Mouse (Mus musculus): Measurements from ENCODE around the gene Hs6st1. TPM values are rescaled to one million over a fixed set of nuclear protein-coding genes. Genes with fewer than 3 reads are reported as not detected.

Hs6st1 gene
- polyA plus RNA-seq, 1 experiment from 2014 or later: 15.0 TPM

GRCm38 (mm10) chr1:36093741-36094140 is 25.5 kb downstream of the Hs6st1 start:
- Histone ChIP-seq H3K4me1 (replicated peaks; ENCODE audit: control insufficient read depth, insufficient read depth, low read length) (peaks cover 55% of the 10 kb centered on the region), H3K4me2 (no peak overlapping the region), H3K27me3 (replicated peaks; ENCODE audit: control insufficient read depth, insufficient read depth, low read length) (no peaks in the 10 kb centered on the region), H3K36me3 (ENCODE audit: control insufficient read depth, insufficient read depth, low read length) (peaks cover 20% of the 10 kb centered on the region), H3K4me3 (ENCODE audit: low read depth, low read length) (no peak overlapping the region), H3K27ac (ENCODE audit: low read depth, low read length) (peak overlapping the region; percentile 26), H3K9ac (ENCODE audit: low read depth, low read length) (no peak overlapping the region), H3K9me3 (ENCODE audit: control insufficient read depth, low read length) (no peaks in the 10 kb centered on the region)
- no peak for DNase-seq (ENCODE audit: low spot score)
- over 99% methylated on average over 8 of the region's 8 CpGs for WGBS
- no peak for ATAC-seq (replicated peaks; ENCODE audit: low FRiP score)

- 65% methylated on average over 12 of the region's 12 CpGs for whole genome bisulfite sequencing
- H3K9ac ChIP-seq (ENCODE audit: low read depth, low read length): peak overlapping the region; percentile 51
Measured at GRCm38 (mm10) chr1:36095423-36096272, 27.4 kb downstream of the Hs6st1 start.

GRCm38 (mm10) chr1:36098432-36098831 is 30.2 kb downstream of the Hs6st1 start:
- H3K4me3 ChIP-seq (ENCODE audit: low read depth, low read length): no peak overlapping the region
- H3K4me2 ChIP-seq: no peak overlapping the region
- H3K27ac ChIP-seq (ENCODE audit: low read depth, low read length): no peak overlapping the region
- no peaks in the 10 kb centered on the region for H3K9me3 ChIP-seq (ENCODE audit: control insufficient read depth, low read length)
- H3K27me3 ChIP-seq (replicated peaks; ENCODE audit: control insufficient read depth, insufficient read depth, low read length): no peaks in the 10 kb centered on the region
- peaks cover 25% of the 10 kb centered on the region for H3K36me3 ChIP-seq (ENCODE audit: control insufficient read depth, insufficient read depth, low read length)
- 85% methylated on average over 4 of the region's 4 CpGs for WGBS
- no peak overlapping the region for H3K9ac ChIP-seq (ENCODE audit: low read depth, low read length)
- DNase-seq (ENCODE audit: low spot score): no peak
- no peak for ATAC-seq (replicated peaks; ENCODE audit: low FRiP score)
- H3K4me1 ChIP-seq (replicated peaks; ENCODE audit: control insufficient read depth, insufficient read depth, low read length): peaks cover 28% of the 10 kb centered on the region

More at GRCm38 (mm10) chr1:36095423-36096272, 27.4 kb downstream of the Hs6st1 start:
- peak overlapping the region; percentile 24 for H3K4me2 ChIP-seq
- peak overlapping the region; percentile 60 for H3K27ac ChIP-seq (ENCODE audit: low read depth, low read length)
- H3K4me3 ChIP-seq (ENCODE audit: low read depth, low read length): 0 out of 2 replicates have a peak overlapping the region, but pooled peaks have one; percentile 3
- peaks cover 43% of the 10 kb centered on the region for H3K4me1 ChIP-seq (replicated peaks; ENCODE audit: control insufficient read depth, insufficient read depth, low read length)
- no peaks in the 10 kb centered on the region for H3K9me3 ChIP-seq (ENCODE audit: control insufficient read depth, low read length)
- no peaks in the 10 kb centered on the region for H3K27me3 ChIP-seq (replicated peaks; ENCODE audit: control insufficient read depth, insufficient read depth, low read length)
- no peak for DNase-seq (ENCODE audit: low spot score)
- ATAC-seq (replicated peaks; ENCODE audit: low FRiP score): peak; percentile 81
- H3K36me3 ChIP-seq (ENCODE audit: control insufficient read depth, insufficient read depth, low read length): peaks cover 20% of the 10 kb centered on the region

GRCm38 (mm10) chr1:36100371-36100770 is 32.2 kb downstream of the Hs6st1 start:
- H3K9me3 ChIP-seq (ENCODE audit: control insufficient read depth, low read length): no peaks in the 10 kb centered on the region
- peaks cover 18% of the 10 kb centered on the region for H3K4me1 ChIP-seq (replicated peaks; ENCODE audit: control insufficient read depth, insufficient read depth, low read length)
- ATAC-seq (replicated peaks; ENCODE audit: low FRiP score): no peak
- H3K27me3 ChIP-seq (replicated peaks; ENCODE audit: control insufficient read depth, insufficient read depth, low read length): no peaks in the 10 kb centered on the region
- no peak overlapping the region for H3K4me3 ChIP-seq (ENCODE audit: low read depth, low read length)
- no peak overlapping the region for H3K4me2 ChIP-seq
- H3K9ac ChIP-seq (ENCODE audit: low read depth, low read length): no peak overlapping the region
- peaks cover 28% of the 10 kb centered on the region for H3K36me3 ChIP-seq (ENCODE audit: control insufficient read depth, insufficient read depth, low read length)
- WGBS: 72% methylated on average over 3 of the region's 3 CpGs
- H3K27ac ChIP-seq (ENCODE audit: low read depth, low read length): no peak overlapping the region
- no peak for DNase-seq (ENCODE audit: low spot score)

GRCm38 (mm10) chr1:36105917-36106706 is 37.9 kb downstream of the Hs6st1 start:
- Histone ChIP-seq H3K27ac (ENCODE audit: low read depth, low read length) (no peak overlapping the region; the same call in 1 of the 2 replicates), H3K36me3 (ENCODE audit: control insufficient read depth, insufficient read depth, low read length) (peaks cover 32% of the 10 kb centered on the region), H3K9me3 (ENCODE audit: control insufficient read depth, low read length) (no peaks in the 10 kb centered on the region), H3K4me1 (replicated peaks; ENCODE audit: control insufficient read depth, insufficient read depth, low read length) (no peaks in the 10 kb centered on the region), H3K4me2 (no peak overlapping the region), H3K4me3 (ENCODE audit: low read depth, low read length) (no peak overlapping the region), H3K27me3 (replicated peaks; ENCODE audit: control insufficient read depth, insufficient read depth, low read length) (no peaks in the 10 kb centered on the region), H3K9ac (ENCODE audit: low read depth, low read length) (no peak overlapping the region)
- DNase-seq (ENCODE audit: low spot score) (no peak), ATAC-seq (replicated peaks; ENCODE audit: low FRiP score) (no peak)
- 85% methylated on average over 11 of the region's 11 CpGs for WGBS

- Histone ChIP-seq H3K9me3 (ENCODE audit: control insufficient read depth, low read length) (no peaks in the 10 kb centered on the region), H3K4me2 (no peak overlapping the region), H3K27ac (ENCODE audit: low read depth, low read length) (no peak overlapping the region), H3K4me3 (ENCODE audit: low read depth, low read length) (no peak overlapping the region), H3K4me1 (replicated peaks; ENCODE audit: control insufficient read depth, insufficient read depth, low read length) (no peaks in the 10 kb centered on the region), H3K9ac (ENCODE audit: low read depth, low read length) (no peak overlapping the region), H3K36me3 (ENCODE audit: control insufficient read depth, insufficient read depth, low read length) (peaks cover 12% of the 10 kb centered on the region), H3K27me3 (replicated peaks; ENCODE audit: control insufficient read depth, insufficient read depth, low read length) (no peaks in the 10 kb centered on the region)
- ATAC-seq (replicated peaks; ENCODE audit: low FRiP score) (no peak), DNase-seq (ENCODE audit: low spot score) (no peak)
- 81% methylated on average over 4 of the region's 4 CpGs for whole genome bisulfite sequencing
Measured at GRCm38 (mm10) chr1:36109987-36110386, 41.8 kb downstream of the Hs6st1 start.

- no peak for ATAC-seq (replicated peaks; ENCODE audit: low FRiP score)
- Histone ChIP-seq H3K27me3 (replicated peaks; ENCODE audit: control insufficient read depth, insufficient read depth, low read length) (no peaks in the 10 kb centered on the region), H3K4me3 (ENCODE audit: low read depth, low read length) (no peak overlapping the region), H3K36me3 (ENCODE audit: control insufficient read depth, insufficient read depth, low read length) (no peaks in the 10 kb centered on the region), H3K27ac (ENCODE audit: low read depth, low read length) (no peak overlapping the region), H3K4me1 (replicated peaks; ENCODE audit: control insufficient read depth, insufficient read depth, low read length) (0 out of 2 replicates have a peak, but pooled peaks cover 3% of the 10 kb centered on the region), H3K9me3 (ENCODE audit: control insufficient read depth, low read length) (no peaks in the 10 kb centered on the region), H3K9ac (ENCODE audit: low read depth, low read length) (no peak overlapping the region), H3K4me2 (no peak overlapping the region)
- 80% methylated on average over 3 of the region's 3 CpGs for WGBS
- no peak for DNase-seq (ENCODE audit: low spot score)
Measured at GRCm38 (mm10) chr1:36112665-36113064, 44.5 kb downstream of the Hs6st1 start.

- Histone ChIP-seq H3K27me3 (replicated peaks; ENCODE audit: control insufficient read depth, insufficient read depth, low read length) (no peaks in the 10 kb centered on the region), H3K4me3 (ENCODE audit: low read depth, low read length) (no peak overlapping the region), H3K4me2 (no peak overlapping the region), H3K27ac (ENCODE audit: low read depth, low read length) (no peak overlapping the region), H3K9ac (ENCODE audit: low read depth, low read length) (no peak overlapping the region), H3K4me1 (replicated peaks; ENCODE audit: control insufficient read depth, insufficient read depth, low read length) (0 out of 2 replicates have a peak, but pooled peaks cover 3% of the 10 kb centered on the region), H3K9me3 (ENCODE audit: control insufficient read depth, low read length) (no peaks in the 10 kb centered on the region), H3K36me3 (ENCODE audit: control insufficient read depth, insufficient read depth, low read length) (no peaks in the 10 kb centered on the region)
- WGBS: 63% methylated on average over 8 of the region's 8 CpGs
- no peak for ATAC-seq (replicated peaks; ENCODE audit: low FRiP score)
- no peak for DNase-seq (ENCODE audit: low spot score)
Measured at GRCm38 (mm10) chr1:36113670-36114069, 45.5 kb downstream of the Hs6st1 start.

Measured in liver, embryonic 11.5 days (tissue).